Mouse (Mus musculus) ES-E14 (cell line): ENCODE data around the gene Amer3. TPM values are rescaled to one million over a fixed set of nuclear protein-coding genes. Genes with fewer than 3 reads are reported as not detected.

Experiments used
- DNase-seq: peaks from one replicate; pipeline ENCODE4 v3.0.0-alpha.2; 2013; ENCODE audit warnings: low read depth, low spot score
- H3K27ac ChIP-seq: 2 replicates; pipeline ENCODE4 v1.5.1; 2012; ENCODE audit warnings: low read depth, mild to moderate bottlenecking, low read length, moderate library complexity, mixed read lengths; ENCODE audit not compliant: poor library complexity, insufficient read depth, severe bottlenecking
- H3K36me3 ChIP-seq: 2 replicates; pipeline ENCODE4 v1.6.1; 2012; ENCODE audit warnings: mild to moderate bottlenecking, low read length, moderate library complexity, mixed read lengths; ENCODE audit not compliant: control insufficient read depth, poor library complexity, insufficient read depth, severe bottlenecking
- H3K4me1 ChIP-seq, 2 experiments: fragments of 150-350 bp in 1 of 2; sonication (generic) in 1 of 2; 2 replicates each; pipeline ENCODE4 v1.6.1; 2012; ENCODE audit warnings: low read length in 2 of 2, mild to moderate bottlenecking in 1 of 2, mixed read lengths in 1 of 2; ENCODE audit not compliant: control insufficient read depth in 2 of 2, insufficient read depth in 2 of 2, poor library complexity in 1 of 2
- H3K4me3 ChIP-seq, 2 experiments: fragments of 150-350 bp in 1 of 2; sonication (generic) in 1 of 2; 2 replicates each; pipeline ENCODE4 v1.5.1; 2012; ENCODE audit warnings: low read length in 2 of 2, low read depth in 1 of 2, mild to moderate bottlenecking in 1 of 2, mixed read lengths in 1 of 2; ENCODE audit not compliant: insufficient read depth in 1 of 2, poor library complexity in 1 of 2, severe bottlenecking in 1 of 2
- H3K9ac ChIP-seq: 2 replicates; pipeline ENCODE4 v1.6.1; 2012; ENCODE audit warnings: low read depth, mild to moderate bottlenecking, low read length, mixed read lengths; ENCODE audit not compliant: poor library complexity, insufficient read depth, severe bottlenecking
- H3K9me3 ChIP-seq: fragments of 150-350 bp; sonication (generic); 2 replicates; pipeline ENCODE4 v1.6.1; 2012; ENCODE audit warnings: low read depth, mild to moderate bottlenecking, low read length; ENCODE audit not compliant: control insufficient read depth, insufficient read depth
- CHD2 ChIP-seq: IDR thresholded peaks from 2 replicates; pipeline ENCODE4 v1.6.1; 2014; ENCODE audit warnings: mild to moderate bottlenecking, low read depth, low read length, inconsistent platforms
- HCFC1 ChIP-seq: IDR thresholded peaks from 2 replicates; pipeline ENCODE4 v1.6.1; 2012; ENCODE audit warnings: low read length, inconsistent platforms, borderline replicate concordance; ENCODE audit not compliant: insufficient read depth
- MAFK ChIP-seq: IDR thresholded peaks from 2 replicates; pipeline ENCODE4 v1.6.1; 2014; ENCODE audit warnings: mild to moderate bottlenecking, low read depth, low read length, inconsistent platforms; ENCODE audit not compliant: insufficient read depth
- ZC3H11A ChIP-seq: IDR thresholded peaks from 2 replicates; pipeline ENCODE4 v1.6.1; 2012; ENCODE audit warnings: low read depth, mild to moderate bottlenecking, inconsistent platforms, low read length, borderline replicate concordance
- ZNF384 ChIP-seq: IDR thresholded peaks from 2 replicates; pipeline ENCODE4 v1.6.1; 2012; ENCODE audit warnings: low read depth, low read length, inconsistent platforms
- in situ Hi-C, 2 experiments: fragments of 600-800 bp; cut with MboI; formaldehyde crosslinking; loops; one replicate each; pipeline ENCODE4 v1.15.1; 2025; ENCODE audit warnings: low sequenced_read_pairs in 2 of 2, inconsistent platforms in 1 of 2; ENCODE audit not compliant: unreplicated experiment in 2 of 2
- total RNA-seq: library from RNA; depleted of rRNA; stranded (reverse); fragments of 300-350 nt; gene quantifications from 2 replicates; pipeline ENCODE4 v1.2.3, GENCODE M21; 2012

The Amer3 gene
- total RNA-seq, 1 experiment = not detected

GRCm38 (mm10) chr1:34564383-34565045 lies 14.9 kb upstream of the Amer3 start:
- H3K36me3 ChIP-seq = no peaks in the 10 kb centered on the region
- no peak overlapping the region for H3K4me3 ChIP-seq
- H3K9me3 ChIP-seq = no peaks in the 10 kb centered on the region; the same call in 1 of the 2 replicates
- in situ Hi-C loops = no loop called here
- peaks cover 0 to 2% of the 10 kb centered on the region in 2 experiments; a peak in 1 of 4 replicates for H3K4me1 ChIP-seq
- no peak overlapping the region for H3K9ac ChIP-seq
- TF ChIP-seq MAFK (no peak), ZC3H11A (no peak), ZNF384 (no peak), HCFC1 (no peak), CHD2 (no peak)
- no peak for DNase-seq
- H3K27ac ChIP-seq = no peak overlapping the region

DNA sequence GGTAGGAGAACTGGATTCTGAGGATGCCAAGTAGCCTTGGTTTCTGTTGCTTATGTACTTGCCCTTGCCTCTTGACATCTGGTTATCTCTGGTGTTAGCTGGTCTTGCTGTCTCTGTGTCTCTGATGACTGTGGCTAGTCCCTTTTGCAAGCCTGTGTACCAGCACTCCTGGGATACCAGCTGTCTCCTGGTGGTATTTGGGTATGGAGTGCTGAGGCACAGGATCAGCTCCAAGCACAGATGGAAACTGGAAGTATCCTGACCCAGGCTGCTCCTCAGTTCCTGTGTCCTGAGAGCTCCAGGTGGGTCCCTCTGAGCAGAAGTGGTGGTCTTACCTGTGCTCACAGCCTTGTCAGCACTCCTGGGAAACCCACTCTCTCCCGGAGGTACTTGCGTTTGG lies 11.3 kb upstream of the Amer3 start:
- H3K36me3 ChIP-seq = no peaks in the 10 kb centered on the region
- H3K4me1 ChIP-seq = peaks cover 2 to 3% of the 10 kb centered on the region in 2 experiments; a peak in 2 of 4 replicates
- no peak overlapping the region for H3K9ac ChIP-seq
- no peak overlapping the region for H3K4me3 ChIP-seq
- no peaks in the 10 kb centered on the region; the same call in 1 of the 2 replicates for H3K9me3 ChIP-seq
- H3K27ac ChIP-seq = no peak overlapping the region
- in situ Hi-C loops = no loop called here
- TF ChIP-seq HCFC1 (no peak), ZC3H11A (no peak), MAFK (no peak), ZNF384 (no peak), CHD2 (no peak)
- no peak for DNase-seq

GRCm38 (mm10) chr1:34569876-34570275 lies 9.6 kb upstream of the Amer3 start:
- peaks cover 3 to 4% of the 10 kb centered on the region in 2 experiments; a peak in 2 of 4 replicates for H3K4me1 ChIP-seq
- no peak overlapping the region for H3K27ac ChIP-seq
- DNase-seq = no peak
- TF ChIP-seq ZNF384 (no peak), CHD2 (no peak), HCFC1 (no peak), MAFK (no peak), ZC3H11A (no peak)
- no peaks in the 10 kb centered on the region; the same call in 1 of the 2 replicates for H3K9me3 ChIP-seq
- H3K36me3 ChIP-seq = no peaks in the 10 kb centered on the region
- in situ Hi-C loops = no loop called here
- no peak overlapping the region for H3K4me3 ChIP-seq
- no peak overlapping the region for H3K9ac ChIP-seq

- TF ChIP-seq MAFK (no peak), ZC3H11A (no peak), HCFC1 (no peak), ZNF384 (no peak), CHD2 (no peak)
- Histone ChIP-seq H3K27ac (no peak overlapping the region), H3K4me3 (no peak overlapping the region), H3K36me3 (no peaks in the 10 kb centered on the region), H3K9ac (no peak overlapping the region), H3K4me1 (peaks cover 3 to 4% of the 10 kb centered on the region in 2 experiments; a peak in 2 of 4 replicates), H3K9me3 (no peaks in the 10 kb centered on the region; the same call in 1 of the 2 replicates)
- no peak for DNase-seq
- in situ Hi-C loops = no loop called here
These were observed 8.0 kb upstream of the Amer3 start for GRCm38 (mm10) chr1:34571431-34571830.
